Mouse (Mus musculus) T-helper 17 cell (primary cell): ENCODE data around the gene Dot1l.
"Not testable (repeated sequence)": the region's sequence is repeated elsewhere in the genome, so short reads cannot be mapped to it uniquely, and the experiment has no call there.

Experiments
- in situ Hi-C, 2 experiments: fragments of 300-600 bp; cut with MboI, MseI; formaldehyde crosslinking; loops; 1 replicate in 1 of 2; 2 replicates in 1 of 2; pipeline ENCODE4 v1.15.1; 2025; ENCODE audit warnings: high pct_unique_total_duplicates in 2 of 2

The Dot1l gene

DNA sequence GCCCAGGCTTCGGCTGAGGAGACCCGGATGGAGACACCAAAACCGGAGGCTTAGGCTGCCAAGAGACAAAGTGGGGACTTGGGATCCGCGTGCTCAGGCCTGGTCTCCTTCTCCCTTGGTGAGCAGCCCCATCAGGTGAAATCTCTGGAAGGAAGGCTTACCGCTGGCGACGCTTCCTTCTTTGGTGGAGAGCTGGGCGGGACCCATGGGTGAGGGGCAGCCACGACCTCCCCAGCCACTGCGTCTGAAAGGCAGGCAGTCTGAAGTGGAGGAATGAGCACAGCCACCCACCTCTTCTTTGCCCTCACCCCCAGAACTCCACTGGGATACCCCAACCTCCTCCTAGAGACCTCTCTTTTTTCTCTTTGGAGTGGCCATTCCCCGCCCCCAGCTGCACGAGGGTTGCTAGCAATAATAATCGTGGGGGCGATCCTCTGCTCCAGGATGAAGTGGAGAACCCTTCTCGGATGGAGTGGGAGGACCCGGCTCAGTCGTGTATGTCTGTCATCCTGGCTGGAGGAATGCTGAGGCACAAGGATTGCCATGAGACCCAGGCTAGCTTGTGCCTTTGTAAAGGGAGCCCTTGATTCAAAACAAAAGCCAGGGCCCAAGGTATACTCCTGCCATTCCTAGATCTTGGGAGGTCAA lies 54.1 kb downstream of the Dot1l start:
- in situ Hi-C loops: loop anchor here in 1 of 2 experiments (5.0 kb wide), 1 partner anchor 188 kb away; no protein-coding TSS in a partner anchor

GRCm38 (mm10) chr10:80810084-80810483 lies 55.1 kb downstream of the Dot1l start:
- in situ Hi-C loops: loop anchor here in 1 of 2 experiments (5.0 kb wide), 2 partner anchors 67 to 182 kb away; no protein-coding TSS in a partner anchor

GRCm38 (mm10) chr10:80812391-80813041 lies 57.5 kb downstream of the Dot1l start:
- in situ Hi-C loops: loop anchor here in 1 of 2 experiments (5.0 kb wide), 2 partner anchors 65 to 180 kb away; no protein-coding TSS in a partner anchor

GRCm38 (mm10) chr10:80813366-80813765 lies 58.4 kb downstream of the Dot1l start, which contains the start of gene Jsrp1:
TSS of gene Jsrp1 (minus strand) at chr10:80813498.
- in situ Hi-C loops: loop anchor here in 1 of 2 experiments (5.0 kb wide), 2 partner anchors 64 to 179 kb away; no protein-coding TSS in a partner anchor

DNA sequence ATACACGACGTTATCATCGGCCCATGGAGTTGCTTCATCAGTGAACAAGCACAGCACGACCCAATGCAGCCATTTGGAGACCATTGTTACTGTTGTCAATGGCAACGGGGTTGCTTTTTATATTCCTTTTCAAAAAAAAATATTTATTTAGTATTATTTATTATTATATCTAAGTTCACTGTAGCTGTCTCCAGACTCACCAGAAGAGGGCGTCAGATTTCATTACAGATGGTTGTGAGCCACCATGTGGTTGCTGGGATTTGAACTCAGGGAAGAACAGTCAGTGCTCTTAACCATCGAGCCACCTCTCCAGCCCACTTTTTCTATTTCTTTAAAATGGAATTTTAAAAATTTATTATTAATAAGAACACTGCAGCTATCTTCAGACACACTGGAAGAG lies 59.8 kb downstream of the Dot1l start:
- in situ Hi-C loops: loop anchor here in 1 of 2 experiments (5.0 kb wide), 2 partner anchors 63 to 178 kb away; no protein-coding TSS in a partner anchor

GRCm38 (mm10) chr10:80816303-80816702 lies 61.3 kb downstream of the Dot1l start:
- in situ Hi-C loops: not testable (repeated sequence)

GRCm38 (mm10) chr10:80817164-80817563 lies 62.2 kb downstream of the Dot1l start:
- in situ Hi-C loops: no loop called here

DNA sequence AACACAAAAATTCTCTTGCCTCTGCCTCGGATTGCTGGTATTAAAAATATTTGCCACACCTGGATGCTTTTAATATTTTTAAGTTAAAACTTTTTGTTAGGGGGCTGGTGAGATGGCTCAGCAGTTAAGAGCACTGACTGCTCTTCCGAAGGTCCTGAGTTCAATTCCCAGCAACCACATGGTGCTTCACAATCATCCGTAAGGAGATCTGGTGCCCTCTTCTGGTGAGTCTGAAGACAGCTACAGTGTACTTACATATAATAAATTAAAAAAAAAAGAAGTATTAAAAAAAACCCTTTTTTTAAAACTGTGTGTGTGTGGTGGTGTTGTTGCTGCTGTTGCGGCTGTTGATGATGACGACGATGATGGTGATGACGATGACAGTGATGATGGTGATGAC lies 62.9 kb downstream of the Dot1l start:
- in situ Hi-C loops: not testable (repeated sequence)

- in situ Hi-C loops: no loop called here
Observed at GRCm38 (mm10) chr10:80818599-80819281, 63.7 kb downstream of the Dot1l start.

DNA sequence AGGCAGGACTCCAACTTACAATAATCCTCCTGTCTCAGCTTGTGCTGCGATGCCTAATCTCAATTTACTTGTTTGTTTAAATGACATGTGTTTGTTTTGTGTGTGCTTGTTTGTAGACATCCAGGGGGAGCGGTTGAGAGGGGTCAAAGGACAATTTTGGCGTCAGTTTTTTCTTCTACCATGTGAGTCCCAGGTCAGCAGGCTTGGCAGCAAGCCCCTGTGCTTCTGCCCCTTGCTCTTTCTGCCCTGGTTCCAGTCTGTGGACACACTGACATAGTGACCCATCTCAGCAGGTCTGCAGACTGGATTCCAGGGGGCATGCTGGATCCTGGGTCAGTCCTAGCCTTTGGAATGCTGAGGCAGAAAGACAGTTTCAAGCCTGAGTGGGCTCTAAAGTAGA lies 64.4 kb downstream of the Dot1l start:
- in situ Hi-C loops: no loop called here

GRCm38 (mm10) chr10:80821991-80822390 lies 67.0 kb downstream of the Dot1l start:
- in situ Hi-C loops: no loop called here

DNA sequence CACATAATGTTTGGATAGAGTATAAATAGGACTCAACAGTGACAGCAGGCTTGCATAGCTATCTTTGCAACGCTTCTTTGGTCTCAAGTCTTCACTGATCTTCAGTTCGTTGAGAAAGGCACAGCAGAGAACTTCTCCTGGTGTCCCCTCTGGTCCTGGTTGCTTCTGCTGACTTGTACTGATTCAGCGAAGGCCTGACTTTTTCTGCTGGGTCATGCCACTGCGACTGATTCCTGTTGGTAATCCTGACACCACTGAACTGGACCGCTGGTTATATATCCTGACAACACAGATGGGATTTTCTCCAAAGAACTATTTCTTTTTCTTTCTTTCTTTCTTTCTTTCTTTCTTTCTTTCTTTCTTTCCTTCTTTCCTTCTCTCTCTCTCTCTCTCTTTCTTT lies 67.5 kb downstream of the Dot1l start:
- in situ Hi-C loops: no loop called here

- in situ Hi-C loops: no loop called here
Observed at GRCm38 (mm10) chr10:80823316-80823715, 68.3 kb downstream of the Dot1l start.

DNA sequence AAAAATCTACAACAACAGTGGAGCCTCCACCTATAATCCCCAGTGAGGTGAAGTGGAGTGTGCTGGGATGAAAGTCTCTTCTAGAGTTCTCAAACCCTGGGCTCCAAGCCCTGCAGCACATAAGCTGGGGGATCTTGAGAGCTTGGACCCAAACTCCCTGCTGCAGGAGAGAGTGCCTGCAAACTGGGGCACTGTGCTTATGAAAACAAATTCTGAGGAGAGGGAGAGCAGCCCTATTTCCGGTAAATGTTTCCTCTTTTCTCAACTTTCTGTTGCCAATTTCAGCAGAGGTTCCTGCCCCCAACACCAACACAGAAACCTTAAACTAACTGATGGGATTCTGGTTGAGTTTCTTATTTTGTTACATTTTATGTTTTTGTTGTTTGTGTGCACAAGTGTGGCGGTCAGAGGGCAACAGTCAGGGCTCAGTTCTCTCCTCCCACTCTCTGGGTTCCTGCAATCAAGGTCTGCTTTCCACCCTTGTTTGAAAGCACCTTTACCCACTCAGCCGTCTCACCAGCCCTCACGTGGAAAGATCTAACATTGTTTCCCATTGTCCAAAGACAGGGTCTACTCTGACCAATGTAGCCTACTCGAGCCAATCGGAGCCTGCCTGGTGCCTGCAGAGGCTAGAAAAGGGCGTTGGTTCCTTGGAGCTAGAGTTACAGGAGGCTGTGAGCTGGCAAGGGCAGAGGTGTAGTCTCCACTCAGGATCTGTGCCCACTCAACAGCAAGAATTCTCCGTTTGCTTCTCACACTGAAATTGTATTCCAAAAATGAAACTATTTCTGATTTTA lies 69.0 kb downstream of the Dot1l start:
- in situ Hi-C loops: no loop called here

GRCm38 (mm10) chr10:80824827-80825226 lies 69.8 kb downstream of the Dot1l start:
- in situ Hi-C loops: no loop called here

DNA sequence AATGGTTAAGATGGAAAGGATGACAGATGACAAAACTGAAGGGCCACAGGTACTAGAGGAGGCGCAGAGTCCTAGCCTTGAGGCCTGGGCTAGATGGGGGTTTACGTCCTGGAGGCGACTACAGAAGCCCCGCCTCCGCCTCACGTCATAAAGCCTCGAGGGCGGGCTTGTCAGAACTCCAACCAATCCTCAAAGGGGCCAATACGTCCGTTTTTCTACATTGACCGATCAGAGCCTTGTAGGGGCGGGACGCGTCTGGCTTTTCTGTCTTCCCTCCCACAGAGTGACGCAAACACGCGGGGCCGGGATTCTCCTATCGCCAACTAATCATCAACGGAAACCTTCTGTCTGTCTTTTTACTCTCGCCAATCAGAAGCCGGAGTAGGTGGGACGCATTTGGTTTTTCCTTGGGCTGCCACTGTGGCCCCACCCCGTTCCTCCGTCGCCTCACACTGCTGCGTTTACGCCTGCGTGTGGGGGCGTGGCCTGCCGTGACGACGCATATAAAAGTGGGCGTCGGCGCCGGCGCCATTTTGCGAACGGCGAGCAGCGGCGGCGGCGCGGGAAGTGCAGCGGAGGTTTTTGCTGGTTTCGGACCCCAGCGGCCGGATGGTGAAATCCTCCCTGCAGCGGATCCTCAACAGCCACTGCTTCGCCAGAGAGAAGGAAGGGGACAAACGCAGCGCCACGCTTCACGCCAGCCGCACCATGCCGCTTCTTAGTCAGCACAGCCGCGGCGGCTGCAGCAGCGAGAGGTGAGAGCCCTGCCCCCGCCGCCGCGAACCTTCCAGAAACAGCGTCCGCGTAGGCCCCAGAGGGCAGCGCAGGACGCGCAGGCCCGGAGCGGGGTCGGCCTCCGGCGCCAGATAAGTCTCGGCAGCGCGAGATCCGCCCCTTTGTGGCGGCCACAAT lies 71.4 kb downstream of the Dot1l start, which contains the start of gene Oaz1:
Oaz1 (plus strand) TSS at position 506 of the 912 bp plus-strand sequence.
- in situ Hi-C loops: no loop called here

DNA sequence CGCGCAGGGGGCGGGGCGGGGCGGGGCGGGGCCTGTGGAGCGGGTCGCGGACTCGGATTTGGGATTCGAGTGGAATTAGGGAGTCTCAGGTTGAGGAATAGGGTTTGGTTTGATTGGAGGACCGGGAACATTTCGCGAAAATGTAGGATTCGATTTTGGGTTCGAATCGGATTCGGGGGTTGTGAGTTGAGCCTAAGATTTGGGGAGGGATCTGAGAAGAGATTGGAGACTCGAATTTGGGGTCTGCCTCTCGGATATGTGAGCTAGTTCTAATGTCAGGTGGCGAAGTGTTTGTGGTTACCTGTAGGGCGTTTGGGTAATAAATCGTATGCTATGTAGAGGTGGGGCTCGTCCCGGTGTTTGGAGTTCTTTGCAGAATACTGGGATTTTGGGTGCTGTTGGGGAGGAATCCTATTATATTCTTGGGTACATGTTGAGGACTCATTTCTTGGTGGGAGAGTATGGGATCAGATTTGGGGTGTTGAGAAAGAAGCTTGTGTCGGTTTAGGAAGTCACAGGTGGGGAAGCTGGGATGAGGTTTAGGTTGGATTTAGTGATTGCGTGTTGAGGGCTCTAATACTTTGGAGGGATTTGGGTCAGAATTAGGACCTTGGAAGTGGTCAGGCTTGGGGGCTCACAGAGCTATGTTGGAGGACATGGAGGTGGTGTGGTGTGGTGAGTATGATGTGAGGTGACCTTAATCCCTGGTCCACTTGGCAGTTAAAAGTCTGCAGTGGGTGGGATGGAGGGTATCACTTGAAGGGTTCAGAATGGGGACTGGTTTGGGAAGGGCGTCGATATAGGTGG lies 72.3 kb downstream of the Dot1l start:
- in situ Hi-C loops: no loop called here

- in situ Hi-C loops: no loop called here
Observed at GRCm38 (mm10) chr10:80827870-80828420, 72.9 kb downstream of the Dot1l start.

DNA sequence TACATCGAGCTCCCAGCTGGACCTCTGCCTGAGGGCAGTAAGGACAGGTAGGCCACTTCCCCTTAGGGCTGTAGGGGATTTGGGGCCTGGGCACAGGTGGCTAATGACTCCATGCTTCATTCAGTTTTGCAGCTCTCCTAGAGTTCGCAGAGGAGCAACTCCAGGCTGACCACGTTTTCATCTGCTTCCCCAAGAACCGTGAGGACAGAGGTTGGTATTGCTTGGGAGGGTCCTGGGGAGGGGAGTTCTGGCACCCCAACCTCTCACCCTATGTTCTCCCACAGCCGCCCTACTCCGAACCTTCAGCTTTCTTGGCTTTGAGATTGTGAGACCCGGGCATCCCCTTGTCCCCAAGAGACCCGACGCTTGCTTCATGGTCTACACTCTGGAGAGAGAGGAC lies 73.6 kb downstream of the Dot1l start:
- in situ Hi-C loops: not testable (repeated sequence)
